ENCODE assay signal across 16 mouse cellular contexts in the genomic region with DNA sequence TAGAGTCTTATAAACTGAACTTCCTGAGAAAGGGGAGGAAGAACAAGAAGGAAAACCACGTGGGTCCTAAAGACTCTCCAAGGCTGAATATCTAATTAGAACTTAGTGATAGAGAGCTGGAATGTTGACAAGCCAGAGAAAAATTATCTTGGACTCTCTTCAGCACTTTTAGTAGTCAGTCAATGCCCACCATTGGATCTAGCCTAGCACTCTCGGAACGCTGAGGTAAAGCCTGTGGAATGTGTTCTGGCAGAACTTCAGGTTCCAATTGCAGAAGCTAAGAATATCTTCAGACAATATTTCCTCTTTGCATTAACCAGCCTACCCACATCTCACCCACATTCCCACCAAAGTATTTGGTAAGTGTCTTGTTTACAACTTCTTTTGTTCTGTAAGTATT. TPM values are rescaled to one million over a fixed set of nuclear protein-coding genes. Genes with fewer than 3 reads are reported as not detected.
A peak's percentile ranks its signal among the peaks of the same experiment; 100 is the strongest.
DNase-seq lines count a peak whose midpoint lies in the region.
"Had no signal": no experiment of that assay in that cellular context is flagged by ENCODE, and none has a peak within 500 bp of the region (broad histone marks: within the 10 kb centered on the region; RNA-seq: fewer than 3 reads in every experiment).

No protein-coding gene starts in this region.

- intact Hi-C loops in heart, postnatal 25 days (cut with DNase I): no loop called here

- peak; percentile 34 to 56 for DNase-seq in heart, adult 18-20 months
- DNase-seq in heart, postnatal 25 days (ENCODE audit: low spot score): no peak
- DNase-seq in layer of hippocampus, adult 9-11 months: peak; percentile 10
- DNase-seq in layer of hippocampus, postnatal 25 days (ENCODE audit: extremely low spot score in 1 of 2, low spot score in 1 of 2): no peak
- DNase-seq in Muller cell, postnatal 12 days (ENCODE audit: inconsistent ontology term): peak; percentile 77
- peak; percentile 20 for DNase-seq in heart, postnatal 4 days
- DNase-seq in urinary bladder, postnatal 36 days (ENCODE audit: low spot score in 2 of 2): no peak
- no peak for DNase-seq in kidney, adult 8-10 months
- DNase-seq: adrenal gland, postnatal 25 days; cerebellum, adult 8-10 months; kidney, postnatal 14 days had no signal

RNA-seq across cellular contexts. Expression of a gene that starts 2.5 kb away (rescaled TPM):
- total RNA-seq in heart, adult 18-20 months (2021): under 1 TPM in 1 of 2 experiments, not detected in 1; 0.05 TPM
- total RNA-seq in heart, postnatal 25 days (2021): under 1 TPM; 0.10 to 0.17 TPM
- total RNA-seq in layer of hippocampus, postnatal 25 days (2021): not detected
- under 1 TPM; 0.07 to 0.14 TPM for total RNA-seq in heart, postnatal 4 days (2021)
- total RNA-seq: gastrocnemius, adult 8-10 months had no signal

RNA-seq across cellular contexts. Expression of a gene that starts 15.4 kb away (rescaled TPM):
- total RNA-seq in heart, adult 18-20 months (2021): not detected
- total RNA-seq in heart, postnatal 25 days (2021): not detected
- not detected for total RNA-seq in layer of hippocampus, postnatal 25 days (2021)
- not detected for total RNA-seq in heart, postnatal 4 days (2021)
- total RNA-seq: adrenal gland, postnatal 25 days; common myeloid progenitor, adult 5-6 weeks; gastrocnemius, adult 8-10 months; layer of hippocampus, adult 8-10 months; left cerebral cortex, postnatal 10 days; liver, adult 2 months had no signal

RNA-seq across cellular contexts. Expression of a gene that starts 30.3 kb away (rescaled TPM):
- total RNA-seq in heart, adult 18-20 months (2021): 1 to 10 TPM; 1.1 to 1.2 TPM
- under 1 TPM; 0.57 to 0.78 TPM for total RNA-seq in heart, postnatal 25 days (2021)
- total RNA-seq in layer of hippocampus, postnatal 25 days (2021): under 1 TPM in 1 of 2 experiments, not detected in 1; 0.10 TPM
- total RNA-seq in heart, postnatal 4 days (2021): under 1 TPM in 1 of 2 experiments, not detected in 1; 0.24 TPM

RNA-seq across cellular contexts. Expression of a gene that starts 32.4 kb away (rescaled TPM):
- total RNA-seq in heart, adult 18-20 months (2021): under 1 TPM; 0.22 to 0.36 TPM
- total RNA-seq in heart, postnatal 25 days (2021): under 1 TPM; 0.10 to 0.48 TPM
- total RNA-seq in layer of hippocampus, postnatal 25 days (2021): 1 to 10 TPM in 1 of 2 experiments, under 1 TPM in 1; 0.81 to 1.3 TPM
- under 1 TPM; 0.36 to 0.91 TPM for total RNA-seq in heart, postnatal 4 days (2021)

Comparison
In these comparisons a context has a peak if more than half of its experiments do, and no peak if none do; other contexts are left out.
1. DNase-seq: peak in heart, adult 18-20 months (2 of 2), layer of hippocampus, adult 9-11 months (single experiment), Muller cell, postnatal 12 days (single experiment) and heart, postnatal 4 days (single experiment); none in heart, postnatal 25 days (single experiment), layer of hippocampus, postnatal 25 days (0 of 2), urinary bladder, postnatal 36 days (0 of 2) and kidney, adult 8-10 months (0 of 2).